14 mouse cellular contexts compared by ENCODE assay signal in genomic region chr1:165556711-165557110, GRCm38 (mm10).
DNase-seq lines count a peak whose midpoint lies in the region; ATAC-seq and TF ChIP-seq lines count a peak whose summit lies in the region.
"Had no signal": no experiment of that assay in that cellular context is flagged by ENCODE, and none has a peak within 500 bp of the region (broad histone marks: within the 10 kb centered on the region; RNA-seq: fewer than 3 reads in every experiment).

No protein-coding gene starts in this region.

- peak overlapping the region; percentile 39; the same call in 1 of the 2 replicates for H3K27ac ChIP-seq in layer of hippocampus, adult 2 months
- H3K27ac ChIP-seq in testis, adult 2 months (ENCODE audit: control insufficient read depth, insufficient read depth, low read depth, low read length), result no peak overlapping the region
- H3K27ac ChIP-seq: embryonic facial prominence, embryonic 15.5 days; kidney, postnatal 0 days; limb, embryonic 13.5 days; midbrain, embryonic 13.5 days had no signal

- no peak overlapping the region for H3K4me3 ChIP-seq in layer of hippocampus, adult 2 months
- H3K4me3 ChIP-seq in testis, adult 2 months (ENCODE audit: control insufficient read depth, low read depth, low read length), result peak overlapping the region; percentile 22; the same call in 1 of the 2 replicates
- H3K4me3 ChIP-seq: embryonic facial prominence, embryonic 15.5 days; limb, embryonic 13.5 days; midbrain, embryonic 13.5 days had no signal

- ATAC-seq in cerebellum, adult (ENCODE audit: insufficient number of reproducible peaks, low FRiP score, low TSS enrichment), result no peak
- no peak for ATAC-seq in granulocyte monocyte progenitor cell, adult 5-6 weeks (replicated peaks; ENCODE audit: poor library complexity, severe bottlenecking)
- ATAC-seq: midbrain, embryonic 13.5 days had no signal

- no peak for TF ChIP-seq POLR2A in testis, adult 2 months (IDR thresholded peaks at IDR 0.05; ENCODE audit: control insufficient read depth, low read depth, low read length)

- TF ChIP-seq CTCF in layer of hippocampus, adult 2 months (conservative IDR thresholded peaks at IDR 0.05), result no peak
- TF ChIP-seq CTCF in testis, adult 2 months (IDR thresholded peaks at IDR 0.05; ENCODE audit: control insufficient read depth, insufficient read depth, insufficient replicate concordance, low read depth, low read length), result no peak

- no peaks in the 10 kb centered on the region for H3K36me3 ChIP-seq in testis, adult 2 months (ENCODE audit: control insufficient read depth, insufficient read depth, low read length)
- H3K36me3 ChIP-seq: embryonic facial prominence, embryonic 15.5 days; G1E; limb, embryonic 13.5 days; midbrain, embryonic 13.5 days had no signal

- DNase-seq in cerebellum, postnatal 10 days, result peak; percentile 59 to 68
- peak; percentile 30 to 58 for DNase-seq in layer of hippocampus, adult 2 months (ENCODE audit: low spot score in 2 of 2)
- no peak for DNase-seq in layer of hippocampus, postnatal 25 days (ENCODE audit: extremely low spot score in 1 of 2, low spot score in 1 of 2)
- DNase-seq in testis, postnatal 10 days (ENCODE audit: low spot score), result no peak
- no peak for DNase-seq in kidney, adult 11 months
- DNase-seq: thymus, postnatal 14 days had no signal

- no peaks in the 10 kb centered on the region for H3K4me1 ChIP-seq in testis, adult 2 months (ENCODE audit: control insufficient read depth, insufficient read depth, low read length)
- H3K4me1 ChIP-seq: embryonic facial prominence, embryonic 15.5 days; limb, embryonic 13.5 days; midbrain, embryonic 13.5 days had no signal

- no peaks in the 10 kb centered on the region for H3K27me3 ChIP-seq in testis, adult 2 months (ENCODE audit: control insufficient read depth, insufficient read depth, low read length)
- H3K27me3 ChIP-seq: embryonic facial prominence, embryonic 15.5 days; limb, embryonic 13.5 days; midbrain, embryonic 13.5 days had no signal

Comparison
In these comparisons a context has a peak if more than half of its experiments do, and no peak if none do; other contexts are left out.
1. DNase-seq: peak in cerebellum, postnatal 10 days (2 of 2) and layer of hippocampus, adult 2 months (2 of 2); none in layer of hippocampus, postnatal 25 days (0 of 2), testis, postnatal 10 days (single experiment) and kidney, adult 11 months (single experiment).